Mouse (Mus musculus): ENCODE measurements around the gene H2afb3. TPM values are rescaled to one million over a fixed set of nuclear protein-coding genes. Genes with fewer than 3 reads are reported as not detected.

The H2afb3 gene
- total RNA-seq (2023) = not detected

GRCm38 (mm10) chrX:120312995-120313394, at the start of gene H2afb3:
TSS of gene H2afb3 (minus strand) at chrX:120313095.

GRCm38 (mm10) chrX:120290011-120290899, 22.6 kb downstream of the H2afb3 start, which contains the start of gene Pcdh11x:
TSS of gene Pcdh11x (plus strand) at chrX:120290259.

Other genes starting within 250 kb of the H2afb3 start
- not detected for gene Pcdh11x, start 22.8 kb downstream of the H2afb3 start, total RNA-seq (2023)

All from neutrophil, adult 59 days (primary cell).